Mouse (Mus musculus): ENCODE data around the gene App.

GRCm38 (mm10) chr16:85096396-85096795 lies 77.2 kb downstream of the App start:
- TF ChIP-seq FLI1 (IDR thresholded peaks at IDR 0.05; ENCODE audit: low read length) (no peak), GATA1 (IDR thresholded peaks at IDR 0.05; ENCODE audit: borderline replicate concordance, low read length) (no peak)

Measured in megakaryocyte, embryonic 14.5 days (primary cell).